Mouse (Mus musculus) G1E (cell line): ENCODE results near the gene Micu1. TPM values are rescaled to one million over a fixed set of nuclear protein-coding genes. Genes with fewer than 3 reads are reported as not detected.

Experiments used
- ATAC-seq: 2 replicates; pipeline ENCODE4 v1.8.0; 2016; ENCODE audit warnings: mild to moderate bottlenecking; ENCODE audit not compliant: insufficient number of reproducible peaks, poor library complexity, low FRiP score, severe bottlenecking; ENCODE audit errors: extremely low read depth
- DNase-seq: peaks from one replicate; pipeline ENCODE4 v3.0.0; 2012; ENCODE audit warnings: low spot score
- H3K27me3 ChIP-seq: 2 replicates; pipeline ENCODE4 v1.6.1; 2012; ENCODE audit warnings: mild to moderate bottlenecking, low read length, inconsistent platforms; ENCODE audit not compliant: insufficient read depth
- H3K36me3 ChIP-seq: replicated peaks from 2 replicates; pipeline ENCODE3; 2012; ENCODE audit warnings: mild to moderate bottlenecking, inconsistent platforms
- H3K4me1 ChIP-seq: 2 replicates; pipeline ENCODE4 v1.6.1; 2012; ENCODE audit warnings: low read depth, low read length, inconsistent platforms, mixed read lengths; ENCODE audit not compliant: insufficient read depth
- H3K4me3 ChIP-seq: 2 replicates; pipeline ENCODE4 v1.5.1; 2012; ENCODE audit warnings: low read depth, mild to moderate bottlenecking, inconsistent platforms, low read length, moderate library complexity, mixed read lengths
- H3K9me3 ChIP-seq: replicated peaks from 2 replicates; pipeline ENCODE4 v1.6.1; 2012; ENCODE audit warnings: inconsistent platforms
- CTCF ChIP-seq: IDR thresholded peaks from 2 replicates; pipeline ENCODE4 v1.5.1; 2012; ENCODE audit warnings: low read depth, low read length, inconsistent platforms, mixed read lengths
- GATA1 ChIP-seq: IDR thresholded peaks from 2 replicates; pipeline ENCODE4 v1.6.1; 2012; ENCODE audit warnings: borderline replicate concordance, low read length, inconsistent platforms, mixed read lengths
- GATA2 ChIP-seq: IDR thresholded peaks from 2 replicates; pipeline ENCODE4 v1.6.1; 2012; ENCODE audit warnings: low read depth, low read length, inconsistent platforms, borderline replicate concordance
- POLR2AphosphoS5 ChIP-seq: IDR thresholded peaks from 2 replicates; pipeline ENCODE4 v1.6.1; 2012; ENCODE audit warnings: low read depth, low read length, inconsistent platforms; ENCODE audit not compliant: insufficient replicate concordance
- TAL1 ChIP-seq: conservative IDR thresholded peaks from 2 replicates; pipeline ENCODE4 v1.6.1; 2012; ENCODE audit warnings: low read depth, low read length, inconsistent platforms, mixed read lengths
- polyA plus RNA-seq: library from polyadenylated mRNA; stranded (reverse); fragments of >175 nt; gene quantifications from 2 replicates; pipeline ENCODE4 v1.2.3, GENCODE M21; 2012
- total RNA-seq, 2 experiments: library from RNA; stranded (forward) in 1 of 2; stranded (reverse) in 1 of 2; fragments of 200-1000 nt in 1 of 2; fragments of >200 nt in 1 of 2; fragmentation: Nextera tagmentation in 1 of 2; gene quantifications; 2 replicates each; pipeline ENCODE4 v1.2.3; 2014 to 2017

Gene Micu1
- total RNA-seq (2014; fragmentation: Nextera tagmentation) (37.4 and 39.2 TPM in 2 replicates), total RNA-seq (2017) (24.5 and 25.7 TPM in 2 replicates), polyA plus RNA-seq (7.3 and 7.9 TPM in 2 replicates)

- Histone ChIP-seq H3K4me3 (peak within 1 kb of the TSS; percentile 76), H3K9me3 (no peaks in the 10 kb centered on the region), H3K4me1 (peaks cover 8% of the 10 kb centered on the region; the same call in 1 of the 2 replicates), H3K36me3 (no peaks in the 10 kb centered on the region), H3K27me3 (no peaks in the 10 kb centered on the region)
- ATAC-seq (peak; percentile 92), DNase-seq (peak; percentile 62)
- TF ChIP-seq TAL1 (no peak), POLR2AphosphoS5 (no peak), CTCF (no peak), GATA2 (no peak), GATA1 (no peak)
Measured at GRCm38 (mm10) chr10:59702207-59703032, at the start of gene Micu1. Gene Micu1, plus strand, starts transcription at chr10:59702477.

- DNase-seq (no peak), ATAC-seq (no peak)
- Histone ChIP-seq H3K4me1 (no peaks in the 10 kb centered on the region), H3K36me3 (no peaks in the 10 kb centered on the region), H3K4me3 (no peak overlapping the region), H3K9me3 (no peaks in the 10 kb centered on the region), H3K27me3 (no peaks in the 10 kb centered on the region)
- TF ChIP-seq GATA1, result no peak
- no peak for TF ChIP-seq POLR2AphosphoS5
- TF ChIP-seq GATA2, result no peak
- TF ChIP-seq TAL1, result no peak
- TF ChIP-seq CTCF, result no peak
Measured at GRCm38 (mm10) chr10:59656799-59657198, 45.5 kb upstream of the Micu1 start.

DNA sequence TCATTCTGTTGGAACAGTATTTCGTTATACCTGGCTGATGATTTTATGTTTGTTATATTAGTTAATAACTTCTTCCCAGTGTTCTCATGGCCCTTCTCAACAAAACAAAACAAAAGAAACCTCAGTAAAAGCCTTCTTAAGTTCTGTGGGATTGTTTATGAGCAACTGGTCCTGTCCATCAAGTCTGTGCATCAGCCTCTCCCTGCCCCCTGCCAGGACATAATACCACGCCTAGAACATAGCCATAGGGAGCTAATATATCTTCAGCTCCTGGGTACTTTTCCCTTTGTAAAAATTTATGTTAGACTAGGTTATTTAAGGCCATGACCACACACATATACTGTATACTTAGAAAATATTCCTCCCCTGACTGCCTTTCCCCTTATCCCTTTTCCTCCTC lies 37.5 kb upstream of the Micu1 start:
- no peak for DNase-seq
- H3K36me3 ChIP-seq, result no peaks in the 10 kb centered on the region
- no peak overlapping the region for H3K4me3 ChIP-seq
- TF ChIP-seq GATA1 (no peak), TAL1 (no peak), POLR2AphosphoS5 (no peak), GATA2 (no peak), CTCF (no peak)
- no peaks in the 10 kb centered on the region for H3K27me3 ChIP-seq
- ATAC-seq, result no peak
- no peaks in the 10 kb centered on the region for H3K9me3 ChIP-seq
- H3K4me1 ChIP-seq, result no peaks in the 10 kb centered on the region

- H3K4me3 ChIP-seq, result no peak overlapping the region
- DNase-seq, result no peak
- no peaks in the 10 kb centered on the region for H3K9me3 ChIP-seq
Measured at GRCm38 (mm10) chr10:59665503-59666291, 36.6 kb upstream of the Micu1 start.

GRCm38 (mm10) chr10:59667377-59667776 lies 34.9 kb upstream of the Micu1 start:
- Histone ChIP-seq H3K4me1 (no peaks in the 10 kb centered on the region), H3K36me3 (no peaks in the 10 kb centered on the region), H3K9me3 (no peaks in the 10 kb centered on the region), H3K4me3 (no peak overlapping the region), H3K27me3 (no peaks in the 10 kb centered on the region)
- no peak for TF ChIP-seq GATA2
- no peak for TF ChIP-seq POLR2AphosphoS5
- no peak for TF ChIP-seq GATA1
- no peak for TF ChIP-seq CTCF
- no peak for TF ChIP-seq TAL1
- ATAC-seq (no peak), DNase-seq (no peak)

More at GRCm38 (mm10) chr10:59665503-59666291, 36.6 kb upstream of the Micu1 start:
- no peaks in the 10 kb centered on the region for H3K27me3 ChIP-seq
- no peak for ATAC-seq
- TF ChIP-seq GATA1, result no peak
- H3K4me1 ChIP-seq, result no peaks in the 10 kb centered on the region
- H3K36me3 ChIP-seq, result no peaks in the 10 kb centered on the region

DNA sequence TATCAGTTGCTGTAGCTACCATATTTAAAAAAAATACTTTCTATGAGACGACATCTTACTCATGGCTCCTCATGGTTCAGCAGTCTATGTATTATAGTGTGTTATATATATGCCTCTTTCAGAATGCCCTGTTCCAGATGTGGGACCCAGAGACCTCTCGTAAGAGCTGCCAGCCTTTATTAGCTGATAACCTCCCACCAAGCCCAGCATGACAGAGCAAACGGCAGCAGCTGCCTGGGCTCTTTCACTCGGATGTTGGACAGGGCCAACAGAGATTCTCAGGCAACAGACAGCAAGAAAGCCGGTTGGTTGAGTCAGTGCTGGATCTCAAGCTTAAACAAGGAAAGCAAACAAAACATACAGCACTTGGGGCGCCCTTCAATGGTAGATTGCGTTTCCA lies 33.8 kb upstream of the Micu1 start:
- DNase-seq (no peak), ATAC-seq (no peak)
- Histone ChIP-seq H3K27me3 (no peaks in the 10 kb centered on the region), H3K4me1 (no peaks in the 10 kb centered on the region), H3K9me3 (no peaks in the 10 kb centered on the region), H3K4me3 (no peak overlapping the region), H3K36me3 (no peaks in the 10 kb centered on the region)
- TF ChIP-seq TAL1, result no peak
- no peak for TF ChIP-seq GATA2
- TF ChIP-seq POLR2AphosphoS5, result no peak
